Mouse (Mus musculus) embryonic stem cell, embryonic (primary cell): Measurements from ENCODE around the gene Nfatc4.

ENCODE experiments used
- CTCF ChIA-PET, 4 experiments: fragments of 300-600 bp in 2 of 4; fragments of 350-600 bp in 2 of 4; sonication (Branson Sonifier 250); formaldehyde crosslinking; loops; one replicate each; lab custom pipeline; 2022; ENCODE audit warnings: inconsistent platforms in 2 of 4; lab: Charles Lee
- POLR2A ChIA-PET, 4 experiments: fragments of 300-600 bp in 2 of 4; fragments of 350-600 bp in 2 of 4; sonication (Branson Sonifier 250); formaldehyde crosslinking; loops; one replicate each; lab custom pipeline; 2022; ENCODE audit warnings: antibody characterized with exemption in 4 of 4, inconsistent platforms in 1 of 4; lab: Charles Lee

Gene Nfatc4

DNA sequence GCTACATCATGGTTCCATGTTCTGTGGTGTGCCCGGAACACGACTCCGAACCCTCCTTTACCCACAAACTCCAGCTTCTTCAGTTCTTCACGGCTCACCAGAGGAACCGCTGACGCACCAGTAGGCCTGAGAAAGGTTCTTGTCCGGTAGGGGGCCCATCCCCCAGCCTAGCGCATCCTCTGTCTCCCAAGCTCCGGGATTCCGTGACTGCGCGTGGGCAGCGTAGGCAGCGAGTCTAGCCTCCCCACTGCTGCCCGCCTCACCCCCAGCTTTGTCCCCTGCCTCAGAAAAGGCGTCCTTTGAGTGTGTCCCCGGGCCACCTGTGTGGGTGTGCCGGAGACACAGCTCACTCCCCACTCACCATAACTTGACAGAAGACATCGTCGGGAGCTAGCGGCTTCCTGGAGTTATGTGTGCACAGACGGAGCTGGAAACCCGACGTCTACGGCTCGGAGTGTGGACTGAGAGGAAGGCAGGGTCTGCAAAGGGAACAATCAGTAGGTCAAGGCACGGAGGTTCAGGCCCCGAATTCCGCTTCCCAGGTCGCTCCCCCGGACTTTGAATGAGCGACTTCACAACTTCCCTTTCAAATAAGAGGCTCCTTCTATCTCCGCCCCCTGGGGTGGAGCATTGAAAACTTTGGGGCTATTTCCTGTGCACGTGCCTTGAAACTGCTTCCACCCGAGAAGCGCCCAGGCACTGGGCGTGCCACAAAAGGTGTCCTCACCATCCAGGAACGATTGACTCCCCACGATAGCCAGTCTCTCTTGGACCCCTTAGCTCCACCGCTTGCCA, 34.5 kb upstream of the Nfatc4 start, which contains the start of gene Ripk3:
Gene Ripk3 (minus strand): TSS at position 610 of the 795 bp plus-strand sequence.
- CTCF ChIA-PET, result interaction anchor here in 3 of 4 experiments (0.5 to 2.1 kb wide), 23 partner anchors 9 to 764 kb away, joined by 3 to 10 read pairs (median 3); partner anchors contain the start of genes Gmpr2 (in 1 of the 3), Nedd8 (in 1 of the 3), Nynrin (in 1 of the 3) and Tinf2 (in 1 of the 3)
- POLR2A ChIA-PET, result interaction anchor here (0.6 to 1.9 kb wide), 27 partner anchors 9 to 228 kb away, joined by 3 to 6 read pairs (median 4); partner anchors contain the start of genes Gmpr2 (in 2 of the 4), Ltb4r2 (in 2 of the 4), Nedd8 (in 2 of the 4) and Nfatc4 (in 2 of the 4)

GRCm38 (mm10) chr14:55793461-55793860, 29.5 kb upstream of the Nfatc4 start:
- ChIA-PET CTCF (no interaction called here), POLR2A (interaction anchor here in 1 of 4 experiments (1.4 kb wide), 1 partner anchor 113 kb away, joined by 3 read pairs; no protein-coding TSS in a partner anchor)

DNA sequence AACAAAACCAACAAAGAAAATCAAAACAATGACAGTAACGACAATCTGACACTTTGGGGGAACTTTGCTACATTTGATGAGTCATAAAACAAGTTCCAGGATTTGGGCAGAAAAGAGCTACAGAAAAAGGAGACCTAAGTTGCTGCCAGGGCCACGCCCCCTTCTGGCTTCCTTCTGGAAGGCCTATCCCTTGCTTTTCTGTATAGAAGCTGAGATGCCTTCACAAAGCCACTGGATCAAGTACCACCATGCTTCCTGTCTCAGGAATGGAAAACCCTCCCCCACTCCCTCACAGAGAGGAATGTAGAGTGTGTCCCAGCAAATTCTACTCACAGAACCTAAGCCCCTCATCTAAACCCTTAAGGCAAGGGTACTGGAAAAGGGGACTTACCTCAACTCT, 29.0 kb upstream of the Nfatc4 start:
- CTCF ChIA-PET, result no interaction called here
- POLR2A ChIA-PET, result interaction anchor here in 1 of 4 experiments (1.4 kb wide), 1 partner anchor 112 kb away, joined by 3 read pairs; no protein-coding TSS in a partner anchor

GRCm38 (mm10) chr14:55795380-55796163, 27.4 kb upstream of the Nfatc4 start:
- CTCF ChIA-PET, result interaction anchor here in 1 of 4 experiments (0.9 to 1.0 kb wide), 2 partner anchors 14 to 25 kb away, joined by 3 to 4 read pairs; no protein-coding TSS in a partner anchor
- POLR2A ChIA-PET, result interaction anchor here in 2 of 4 experiments (0.9 to 1.4 kb wide), 3 partner anchors 20 to 35 kb away, joined by 4 to 5 read pairs (median 5); no protein-coding TSS in a partner anchor

DNA sequence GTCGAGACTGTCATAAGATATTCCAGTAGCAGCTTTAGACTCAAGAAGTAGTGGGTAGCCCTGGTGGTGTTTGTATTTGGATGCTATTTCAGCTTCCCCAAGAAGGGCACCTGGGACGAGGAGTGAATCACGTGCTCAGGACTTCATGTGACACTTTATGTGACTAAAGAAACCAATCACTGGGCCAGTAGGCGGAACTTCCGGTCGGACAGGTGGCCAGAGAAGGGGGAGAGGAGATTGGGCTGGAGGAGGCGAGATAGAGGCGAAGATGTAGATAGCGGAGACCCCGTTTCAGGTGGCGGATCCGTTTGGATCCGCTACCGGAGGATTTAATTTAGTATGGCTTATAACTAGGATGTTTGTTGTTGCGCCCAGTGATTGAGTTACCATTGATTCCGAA, 8.1 kb upstream of the Nfatc4 start:
- POLR2A ChIA-PET, result interaction anchor here in 3 of 4 experiments (0.8 to 19.1 kb wide), 41 partner anchors 9 to 729 kb away, joined by 3 to 686 read pairs (median 4); partner anchors contain the start of genes Gmpr2 (in 2 of the 3), Khnyn (in 2 of the 3), Nedd8 (in 2 of the 3) and Nfatc4 (in 2 of the 3)
- CTCF ChIA-PET, result interaction anchor here in 3 of 4 experiments (0.6 to 1.5 kb wide), 4 partner anchors 34 to 104 kb away, joined by 3 read pairs; no protein-coding TSS in a partner anchor

DNA sequence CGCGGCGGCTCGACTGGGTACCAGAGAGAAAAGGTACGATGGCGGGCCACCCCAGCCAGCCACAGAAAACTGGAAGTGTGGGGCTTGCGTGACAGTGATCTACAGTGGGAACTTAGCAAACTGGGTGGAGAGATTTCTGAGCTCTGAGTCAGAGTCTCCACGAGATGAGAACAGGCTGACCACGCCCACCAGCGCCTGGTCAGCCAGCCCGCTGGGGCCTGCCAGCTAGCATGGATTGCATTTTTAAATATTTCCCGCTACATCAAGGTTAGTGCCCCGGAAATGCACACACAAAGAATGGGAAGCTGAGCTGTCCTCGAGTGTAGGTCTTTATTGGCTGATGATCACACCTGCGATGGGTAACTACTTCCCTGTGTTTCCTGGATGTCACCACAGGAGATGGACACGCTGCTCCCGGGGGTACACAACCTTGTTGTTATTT, 7.6 kb upstream of the Nfatc4 start:
- ChIA-PET CTCF (interaction anchor here in 3 of 4 experiments (0.6 to 1.5 kb wide), 7 partner anchors 21 to 106 kb away, joined by 3 read pairs; no protein-coding TSS in a partner anchor), POLR2A (interaction anchor here (0.6 to 19.1 kb wide), 52 partner anchors 8 to 730 kb away, joined by 3 to 686 read pairs (median 4); partner anchors contain the start of genes Gmpr2 (in 2 of the 4), Khnyn (in 2 of the 4), Nedd8 (in 2 of the 4) and Nfatc4 (in 2 of the 4))

DNA sequence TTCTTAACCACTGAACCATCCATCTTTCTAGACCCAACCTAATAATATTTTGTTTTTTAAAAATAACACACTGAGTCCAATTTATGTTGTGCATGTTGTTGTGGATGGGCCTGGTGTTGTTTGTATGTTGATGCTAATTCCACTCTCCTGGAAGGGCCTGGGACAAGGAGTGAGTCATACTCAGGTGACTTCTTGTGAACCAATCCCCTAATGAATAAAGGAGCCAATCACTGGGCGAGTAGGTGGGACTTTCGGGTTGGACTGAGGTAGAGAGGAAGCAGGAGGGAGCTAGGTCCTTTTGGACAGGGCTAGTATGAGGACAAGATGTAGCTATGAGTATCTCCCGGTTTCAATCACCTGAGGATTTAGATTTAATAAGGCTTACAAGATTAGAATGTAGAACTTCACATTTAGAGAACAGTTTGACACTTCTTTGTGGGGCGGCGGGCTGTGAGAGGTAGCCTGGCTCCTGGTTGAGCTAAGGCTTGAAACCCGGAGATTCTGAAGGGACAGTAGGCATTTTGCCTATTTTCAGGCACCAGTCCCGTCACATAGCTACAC, 3.0 kb upstream of the Nfatc4 start:
- ChIA-PET CTCF (interaction anchor here (0.5 to 1.9 kb wide), 23 partner anchors 10 to 763 kb away, joined by 3 to 18 read pairs (median 4); partner anchors contain the start of genes A730061H03Rik (in 1 of the 4) and Ripk3 (in 1 of the 4)), POLR2A (interaction anchor here (0.6 to 19.1 kb wide), 40 partner anchors 10 to 678 kb away, joined by 3 to 686 read pairs (median 4); partner anchors contain the start of genes Nynrin (in 2 of the 4), Ripk3 (in 2 of the 4), Sdr39u1 (in 2 of the 4) and Tm9sf1 (in 2 of the 4))

GRCm38 (mm10) chr14:55820576-55820975, 2.4 kb upstream of the Nfatc4 start:
- POLR2A ChIA-PET, result interaction anchor here in 3 of 4 experiments (0.6 to 19.1 kb wide), 35 partner anchors 9 to 342 kb away, joined by 3 to 686 read pairs (median 4); partner anchors contain the start of genes Nynrin (in 2 of the 3), Sdr39u1 (in 2 of the 3), Tm9sf1 (in 2 of the 3) and A730061H03Rik (in 1 of the 3)

GRCm38 (mm10) chr14:55822435-55822990, 431 bp upstream of the Nfatc4 start:
- POLR2A ChIA-PET, result interaction anchor here in 3 of 4 experiments (0.7 to 19.1 kb wide), 19 partner anchors 7 to 308 kb away, joined by 3 to 686 read pairs (median 8); partner anchors contain the start of genes Nynrin (in 2 of the 3), A730061H03Rik (in 1 of the 3), Dcaf11 (in 1 of the 3) and Ripk3 (in 1 of the 3)
- CTCF ChIA-PET, result interaction anchor here (0.5 to 6.8 kb wide), 19 partner anchors 12 to 930 kb away, joined by 3 to 55 read pairs (median 4); partner anchors contain the start of gene Nynrin (in 1 of the 4)

More at GRCm38 (mm10) chr14:55820576-55820975, 2.4 kb upstream of the Nfatc4 start:
- CTCF ChIA-PET, result interaction anchor here (0.5 to 6.8 kb wide), 22 partner anchors 9 to 764 kb away, joined by 3 to 55 read pairs (median 4); partner anchors contain the start of genes A730061H03Rik (in 1 of the 4) and Ripk3 (in 1 of the 4)

DNA sequence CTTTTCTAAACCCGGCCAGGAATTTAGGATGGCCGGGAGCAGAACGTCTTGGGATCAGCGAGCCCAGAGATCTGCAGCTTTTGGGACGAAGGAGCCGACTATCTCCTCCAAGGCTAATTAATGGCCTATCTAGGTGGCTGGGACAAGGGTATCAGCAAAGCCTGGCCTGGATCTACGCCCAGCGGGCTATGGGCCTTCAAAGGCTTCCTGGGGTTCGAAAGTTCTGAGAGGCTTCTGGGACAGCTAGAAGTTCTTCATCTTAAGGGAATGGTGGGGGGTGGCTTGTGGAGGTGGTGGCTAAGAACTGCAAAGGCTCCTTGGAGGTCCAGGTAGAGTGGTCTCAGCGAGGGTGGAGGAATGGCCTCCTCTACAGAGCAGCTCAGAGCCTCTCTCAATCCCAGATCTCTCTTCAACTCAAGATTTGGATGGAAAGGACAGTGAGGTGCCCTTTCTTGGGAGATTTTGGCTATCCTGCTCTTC, 1.1 kb downstream of the Nfatc4 start:
- CTCF ChIA-PET, result interaction anchor here (0.6 to 6.8 kb wide), 27 partner anchors 11 to 267 kb away, joined by 3 to 55 read pairs (median 4); partner anchors contain the start of genes Nynrin (in 2 of the 4), Psme2 (in 1 of the 4) and Rnf31 (in 1 of the 4)
- POLR2A ChIA-PET, result interaction anchor here (0.6 to 19.1 kb wide), 35 partner anchors 9 to 268 kb away, joined by 3 to 686 read pairs (median 4); partner anchors contain the start of genes Nynrin (in 2 of the 4), Sdr39u1 (in 2 of the 4), A730061H03Rik (in 1 of the 4) and Dcaf11 (in 1 of the 4)

GRCm38 (mm10) chr14:55824481-55825215, 1.7 kb downstream of the Nfatc4 start:
- ChIA-PET CTCF (interaction anchor here in 3 of 4 experiments (0.6 to 6.8 kb wide), 16 partner anchors 9 to 234 kb away, joined by 3 to 55 read pairs (median 4); partner anchors contain the start of genes Nynrin (in 1 of the 3), Psme2 (in 1 of the 3) and Rnf31 (in 1 of the 3)), POLR2A (interaction anchor here (0.6 to 19.1 kb wide), 26 partner anchors 9 to 233 kb away, joined by 3 to 686 read pairs (median 5); partner anchors contain the start of genes Gmpr2 (in 2 of the 4), Khnyn (in 2 of the 4), Nedd8 (in 2 of the 4) and Nynrin (in 2 of the 4))

DNA sequence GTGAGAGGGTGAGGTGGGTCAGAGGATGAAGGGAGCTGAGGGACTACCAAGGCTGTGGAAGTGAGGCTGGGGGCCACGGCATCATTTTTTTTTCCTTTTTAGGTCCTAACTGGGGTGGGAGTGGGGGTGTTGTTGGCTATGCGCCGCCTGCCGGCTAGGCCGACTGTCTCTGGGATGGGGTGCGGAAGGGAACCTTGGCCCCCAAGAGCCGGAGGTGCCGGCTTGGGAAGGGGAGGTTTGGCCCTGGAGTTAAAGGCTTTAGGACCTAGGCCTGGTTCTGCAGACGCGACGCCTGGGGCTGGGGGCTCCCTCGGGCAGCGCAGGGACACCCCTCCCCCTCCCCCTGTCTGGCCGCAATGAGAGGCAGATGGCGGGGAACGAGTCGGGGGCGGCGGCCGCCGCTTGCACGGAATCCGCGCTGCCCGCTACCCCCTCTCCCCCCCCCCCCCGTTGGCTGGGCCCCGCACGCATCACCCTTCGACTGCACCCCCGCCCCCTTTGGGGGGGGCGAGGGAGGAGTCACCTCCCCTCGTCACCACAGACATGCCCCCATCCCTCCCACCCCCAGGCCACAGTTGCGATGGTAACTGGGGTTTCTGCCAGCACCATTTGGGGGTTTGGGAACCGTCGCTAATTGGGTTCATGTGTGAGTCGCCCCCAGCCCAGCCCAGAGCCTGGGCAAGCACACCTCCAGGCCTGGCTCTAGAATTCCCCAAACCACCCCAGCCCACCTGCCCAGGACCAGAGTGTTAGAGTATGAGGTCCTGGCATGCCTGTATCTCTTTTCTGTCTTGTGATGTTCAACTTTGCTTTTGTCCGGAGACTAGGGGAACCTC, 2.5 kb downstream of the Nfatc4 start:
- POLR2A ChIA-PET, result interaction anchor here (0.7 to 19.1 kb wide), 27 partner anchors 9 to 234 kb away, joined by 3 to 686 read pairs (median 6); partner anchors contain the start of genes Nynrin (in 3 of the 4), Gmpr2 (in 2 of the 4), Nedd8 (in 2 of the 4) and Khnyn (in 1 of the 4)
- CTCF ChIA-PET, result interaction anchor here (0.5 to 6.8 kb wide), 14 partner anchors 8 to 1040 kb away, joined by 3 to 55 read pairs (median 4); partner anchors contain the start of gene Nynrin (in 1 of the 4)

GRCm38 (mm10) chr14:55826142-55826541, 3.2 kb downstream of the Nfatc4 start:
- CTCF ChIA-PET, result interaction anchor here in 3 of 4 experiments (0.6 to 6.8 kb wide), 10 partner anchors 12 to 93 kb away, joined by 3 to 55 read pairs (median 4); partner anchors contain the start of gene Nynrin (in 1 of the 3)
- POLR2A ChIA-PET, result interaction anchor here (0.7 to 19.1 kb wide), 24 partner anchors 8 to 235 kb away, joined by 3 to 686 read pairs (median 6); partner anchors contain the start of genes Nynrin (in 3 of the 4), Ltb4r2 (in 1 of the 4), Psme2 (in 1 of the 4) and Rabggta (in 1 of the 4)
